8 mouse cellular contexts compared by ENCODE assay signal in genomic region chr10:12922077-12922573, GRCm38 (mm10). TPM values are rescaled to one million over a fixed set of nuclear protein-coding genes. Genes with fewer than 3 reads are reported as not detected.
DNase-seq lines count a peak whose midpoint lies in the region; ATAC-seq and TF ChIP-seq lines count a peak whose summit lies in the region.

No protein-coding gene starts in this region.

- H3K4me1 ChIP-seq in lung, embryonic 14.5 days (ENCODE audit: insufficient read depth) = no peaks in the 10 kb centered on the region
- 0 out of 2 replicates have a peak, but pooled peaks cover 5% of the 10 kb centered on the region for H3K4me1 ChIP-seq in embryonic fibroblast, embryonic 13.5 days (ENCODE audit: control insufficient read depth, insufficient read depth, low read length)
- H3K4me1 ChIP-seq in limb, embryonic 11.5 days (ENCODE audit: control insufficient read depth, insufficient read depth, low read length) = no peaks in the 10 kb centered on the region
- peaks cover 5% of the 10 kb centered on the region for H3K4me1 ChIP-seq in neural tube, embryonic 14.5 days (ENCODE audit: control insufficient read depth, insufficient read depth, low read length)

- peak overlapping the region; percentile 92 for H3K27ac ChIP-seq in lung, embryonic 14.5 days (ENCODE audit: low read depth)
- peak overlapping the region; percentile 61; the same call in 1 of the 2 replicates for H3K27ac ChIP-seq in embryonic fibroblast, embryonic 13.5 days (ENCODE audit: insufficient read depth, low read length)
- H3K27ac ChIP-seq in limb, embryonic 11.5 days (replicated peaks; ENCODE audit: low read depth, low read length) = no peak overlapping the region
- H3K27ac ChIP-seq in neural tube, embryonic 14.5 days (ENCODE audit: low read depth, low read length) = no peak overlapping the region

- DNase-seq in lung, embryonic 14.5 days = no peak
- no peak for DNase-seq in lung, adult 18-20 months
- DNase-seq in limb, embryonic 11.5 days (ENCODE audit: low spot score) = no peak
- no peak for DNase-seq in kidney, postnatal 10 days
- no peak for DNase-seq in cerebellum, adult 9-10 months
- no peak for DNase-seq in gastrocnemius, postnatal 36 days

- H3K9ac ChIP-seq in lung, embryonic 14.5 days = peak overlapping the region; percentile 64
- H3K9ac ChIP-seq in limb, embryonic 11.5 days (ENCODE audit: low read length) = peak overlapping the region; percentile 70
- no peak overlapping the region for H3K9ac ChIP-seq in neural tube, embryonic 14.5 days (replicated peaks; ENCODE audit: low read depth, low read length)

- peak overlapping the region; percentile 71 for H3K4me3 ChIP-seq in lung, embryonic 14.5 days (ENCODE audit: low read depth, low read length)
- peak overlapping the region; percentile 29 for H3K4me3 ChIP-seq in embryonic fibroblast, embryonic 13.5 days (ENCODE audit: insufficient read depth, low read length)
- H3K4me3 ChIP-seq in limb, embryonic 11.5 days (ENCODE audit: low read depth, low read length) = peak overlapping the region; percentile 59
- peak overlapping the region; percentile 60 for H3K4me3 ChIP-seq in neural tube, embryonic 14.5 days (ENCODE audit: low read depth, low read length)

- under 1% methylated on average over 13 of the region's 13 CpGs for WGBS in lung, embryonic 14.5 days
- 2% methylated on average over 13 of the region's 13 CpGs for WGBS in limb, embryonic 11.5 days
- 3% methylated on average over 13 of the region's 13 CpGs for WGBS in neural tube, embryonic 14.5 days

- H3K27me3 ChIP-seq in lung, embryonic 14.5 days (ENCODE audit: insufficient read depth, low read length) = no peaks in the 10 kb centered on the region
- H3K27me3 ChIP-seq in limb, embryonic 11.5 days (ENCODE audit: control insufficient read depth, insufficient read depth, low read length) = no peaks in the 10 kb centered on the region
- H3K27me3 ChIP-seq in neural tube, embryonic 14.5 days (ENCODE audit: control insufficient read depth, insufficient read depth, low read length) = no peaks in the 10 kb centered on the region

- TF ChIP-seq POLR2A in embryonic fibroblast, embryonic 13.5 days (IDR thresholded peaks at IDR 0.05; ENCODE audit: low read depth, low read length) = no peak

- H3K4me2 ChIP-seq in lung, embryonic 14.5 days = peak overlapping the region; percentile 70
- H3K4me2 ChIP-seq in limb, embryonic 11.5 days (ENCODE audit: low read depth, severe bottlenecking) = peak overlapping the region; percentile 41
- H3K4me2 ChIP-seq in neural tube, embryonic 14.5 days (ENCODE audit: low read depth, low read length) = peak overlapping the region; percentile 66

- no peaks in the 10 kb centered on the region for H3K9me3 ChIP-seq in lung, embryonic 14.5 days (ENCODE audit: low read depth, low read length)
- H3K9me3 ChIP-seq in limb, embryonic 11.5 days (ENCODE audit: control insufficient read depth, low read length) = no peaks in the 10 kb centered on the region; the same call in 1 of the 2 replicates
- no peaks in the 10 kb centered on the region for H3K9me3 ChIP-seq in neural tube, embryonic 14.5 days (ENCODE audit: control insufficient read depth, low read length)

- peak; percentile 45 for ATAC-seq in lung, embryonic 14.5 days (ENCODE audit: insufficient read depth)
- peak; percentile 46 for ATAC-seq in limb, embryonic 11.5 days (ENCODE audit: insufficient number of reproducible peaks, low FRiP score, low TSS enrichment, low read depth)
- no peak; the same call in 1 of the 2 replicates for ATAC-seq in neural tube, embryonic 14.5 days (ENCODE audit: low read depth)

- H3K36me3 ChIP-seq in lung, embryonic 14.5 days (ENCODE audit: insufficient read depth) = no peaks in the 10 kb centered on the region
- no peaks in the 10 kb centered on the region for H3K36me3 ChIP-seq in limb, embryonic 11.5 days (ENCODE audit: control insufficient read depth, insufficient read depth, low read length)
- H3K36me3 ChIP-seq in neural tube, embryonic 14.5 days (ENCODE audit: control insufficient read depth, insufficient read depth, low read length) = no peaks in the 10 kb centered on the region

- intact Hi-C loops in gastrocnemius, postnatal 36 days (cut with DNase I) = loop anchor here (2.0 to 5.0 kb wide), 2 partner anchors 53 to 230 kb away; partner anchors contain the start of gene Utrn

- TF ChIP-seq CTCF in lung, embryonic 14.5 days (IDR thresholded peaks at IDR 0.05; ENCODE audit: low read depth) = no peak
- TF ChIP-seq CTCF in embryonic fibroblast, embryonic 13.5 days (IDR thresholded peaks at IDR 0.05; ENCODE audit: borderline replicate concordance, insufficient read depth, low read length) = no peak

RNA-seq across cellular contexts. Expression of gene Stx11, which starts 42.0 kb away (rescaled TPM):
- 1.4 and 2.3 TPM in 2 replicates for polyA plus RNA-seq in lung, embryonic 14.5 days (2014; fragmentation: Nextera tagmentation; extraction: Ambion mirVana)
- polyA plus RNA-seq in embryonic fibroblast, embryonic 13.5 days (2011; ENCODE audit: insufficient read length, low read depth, missing spikeins) = 5.1 and 6.8 TPM in 2 replicates
- polyA plus RNA-seq in limb, embryonic 11.5 days (2014; fragmentation: Nextera tagmentation; extraction: Ambion mirVana) = 0.82 and 1.5 TPM in 2 replicates
- 0.66 and 3.0 TPM in 2 replicates for polyA plus RNA-seq in neural tube, embryonic 14.5 days (2014; fragmentation: Nextera tagmentation; extraction: Ambion mirVana)
- total RNA-seq in gastrocnemius, postnatal 36 days (2021) = under 1 TPM; 0.20 to 0.48 TPM

RNA-seq across cellular contexts. Expression of gene Utrn, which starts 53.0 kb away (rescaled TPM):
- 66.1 and 67.9 TPM in 2 replicates for polyA plus RNA-seq in lung, embryonic 14.5 days (2014; fragmentation: Nextera tagmentation; extraction: Ambion mirVana)
- 104 and 132 TPM in 2 replicates for polyA plus RNA-seq in embryonic fibroblast, embryonic 13.5 days (2011; ENCODE audit: insufficient read length, low read depth, missing spikeins)
- polyA plus RNA-seq in limb, embryonic 11.5 days (2014; fragmentation: Nextera tagmentation; extraction: Ambion mirVana) = 41.0 and 41.9 TPM in 2 replicates
- polyA plus RNA-seq in neural tube, embryonic 14.5 days (2014; fragmentation: Nextera tagmentation; extraction: Ambion mirVana) = 16.0 and 28.3 TPM in 2 replicates
- 10 to 100 TPM; 21.8 to 21.9 TPM for total RNA-seq in gastrocnemius, postnatal 36 days (2021)

Comparison
In these comparisons a context has a peak if more than half of its experiments do, and no peak if none do; other contexts are left out.
1. H3K27ac ChIP-seq: peak in lung, embryonic 14.5 days (single experiment) and embryonic fibroblast, embryonic 13.5 days (single experiment); none in limb, embryonic 11.5 days (single experiment) and neural tube, embryonic 14.5 days (single experiment).
2. Peak in every context shown above with its lines, with median percentiles within 50 percentile points of each other: H3K4me2 ChIP-seq and H3K4me3 ChIP-seq.